Comparison of ENCODE assay signal across 9 mouse cellular contexts in the genomic region with DNA sequence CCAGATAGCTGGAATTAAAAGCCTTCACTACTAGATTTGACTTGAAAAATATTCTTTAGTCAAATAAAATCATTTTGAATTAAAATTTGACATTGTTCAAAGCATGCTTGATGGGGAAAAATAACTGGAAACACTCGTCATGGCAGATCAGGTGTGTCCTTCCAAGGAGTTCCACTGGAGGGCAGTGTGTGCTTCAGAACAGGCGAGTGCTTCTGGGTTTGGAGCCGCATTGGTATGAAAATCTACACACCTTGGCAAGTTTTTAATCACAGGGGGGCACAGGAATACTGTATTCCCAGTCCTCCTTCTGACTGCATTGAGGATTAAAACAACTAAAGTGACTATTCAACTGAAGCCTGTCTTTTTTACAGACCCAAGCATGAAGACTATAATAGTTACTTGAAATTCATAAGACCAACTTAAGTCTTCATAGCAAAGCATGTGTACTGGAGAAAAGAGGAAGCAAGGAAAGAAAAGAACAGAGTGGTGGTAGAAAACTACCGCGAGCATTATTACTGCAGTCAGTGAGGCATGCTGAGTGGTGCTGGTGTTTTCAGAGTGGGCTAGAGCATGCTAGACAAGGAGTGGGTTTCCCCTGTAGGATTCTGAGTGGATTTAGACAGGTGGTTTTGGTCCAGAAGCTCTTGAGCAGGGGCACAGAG.
A peak's percentile ranks its signal among the peaks of the same experiment; 100 is the strongest.
DNase-seq lines count a peak whose midpoint lies in the region; TF ChIP-seq lines count a peak whose summit lies in the region.
"Had no signal": no experiment of that assay in that cellular context is flagged by ENCODE, and none has a peak within 500 bp of the region (broad histone marks: within the 10 kb centered on the region; RNA-seq: fewer than 3 reads in every experiment).

No protein-coding gene starts in this region.

- TF ChIP-seq CTCF in CH12.LX (conservative IDR thresholded peaks at IDR 0.05 in 1 of 2, IDR thresholded peaks at IDR 0.05 in 1 of 2; ENCODE audit: low read depth in 2 of 2, low read length in 2 of 2) = peak; percentile 78 to 89
- peak; percentile 83 for TF ChIP-seq CTCF in lung, adult 2 months (IDR thresholded peaks at IDR 0.05; ENCODE audit: insufficient read depth, low read length)

- no peaks in the 10 kb centered on the region for H3K9me3 ChIP-seq in CH12.LX (replicated peaks; ENCODE audit: low read length)
- H3K9me3 ChIP-seq: heart, embryonic 15.5 days had no signal

- H3K4me3 ChIP-seq in CH12.LX (replicated peaks in 1 of 3; ENCODE audit: low read depth in 2 of 3, low read length in 2 of 3, poor library complexity in 1 of 3) = no peak overlapping the region
- no peak overlapping the region for H3K4me3 ChIP-seq in lung, adult 2 months (replicated peaks; ENCODE audit: extremely low read depth, low read depth, low read length)
- H3K4me3 ChIP-seq: heart, embryonic 15.5 days had no signal

- peak; percentile 60 for TF ChIP-seq EP300 in CH12.LX (IDR thresholded peaks at IDR 0.05; ENCODE audit: low read length)

- TF ChIP-seq POLR2A in CH12.LX (IDR thresholded peaks at IDR 0.05; ENCODE audit: low read depth, low read length) = no peak
- TF ChIP-seq POLR2A in lung, adult 2 months (IDR thresholded peaks at IDR 0.05; ENCODE audit: borderline replicate concordance, extremely low read depth, low read depth, low read length) = no peak

- H3K36me3 ChIP-seq in CH12.LX (replicated peaks in 1 of 2; ENCODE audit: control insufficient read depth in 1 of 2, insufficient read depth in 1 of 2, low read length in 1 of 2) = no peaks in the 10 kb centered on the region
- H3K36me3 ChIP-seq: heart, embryonic 15.5 days had no signal

- DNase-seq in CH12.LX (ENCODE audit: extremely low read depth) = peak; percentile 81
- DNase-seq in adrenal gland, adult 18-20 months (ENCODE audit: low spot score in 2 of 2) = peak; percentile 57 to 61
- peak; percentile 78 for DNase-seq in embryo, embryonic 10 days (ENCODE audit: low spot score)
- DNase-seq in gastrocnemius, postnatal 25 days = peak; percentile 6
- peak; percentile 74 for DNase-seq in kidney, postnatal 4 days
- peak; percentile 55 for DNase-seq in lung, adult 2 months
- peak; percentile 44 for DNase-seq in ovary, postnatal 36 days (ENCODE audit: low spot score)
- peak; percentile 70 for DNase-seq in thymus, postnatal 4 days

- TF ChIP-seq RAD21 in CH12.LX (IDR thresholded peaks at IDR 0.05; ENCODE audit: low read depth, low read length) = peak; percentile 92

- dilution Hi-C loops in CH12.LX (cut with MboI; ENCODE audit: extremely low pct_ligation_motif_present, extremely low pct_unique_long_range_greater_than_20kb, low sequenced_read_pairs) = no loop called here

- peak overlapping the region; percentile 64 for H3K4me2 ChIP-seq in CH12.LX (ENCODE audit: insufficient read depth, low read depth, poor library complexity, severe bottlenecking)
- H3K4me2 ChIP-seq: heart, embryonic 15.5 days had no signal

- no peaks in the 10 kb centered on the region for H3K79me2 ChIP-seq in CH12.LX (replicated peaks; ENCODE audit: control insufficient read depth, extremely low read depth, insufficient read depth, poor library complexity, severe bottlenecking)

- in situ Hi-C loops in CH12.LX (cut with MboI; ENCODE audit: low pct_ligation_motif_present, low pct_unique_long_range_greater_than_20kb, low sequenced_read_pairs) = loop anchor here (5.0 to 25.0 kb wide), 3 partner anchors 485 to 797 kb away; a partner anchor contains a TSS

- no peak overlapping the region for H3K27ac ChIP-seq in CH12.LX (ENCODE audit: insufficient read depth, low read depth)
- H3K27ac ChIP-seq: heart, embryonic 15.5 days had no signal

- peaks cover 3 to 12% of the 10 kb centered on the region in 2 experiments; a peak in 2 of 4 replicates for H3K4me1 ChIP-seq in CH12.LX (ENCODE audit: control insufficient read depth in 1 of 2, insufficient read depth in 2 of 2)
- H3K4me1 ChIP-seq in lung, adult 2 months (ENCODE audit: control insufficient read depth, insufficient read depth, low read length) = no peaks in the 10 kb centered on the region
- H3K4me1 ChIP-seq: heart, embryonic 15.5 days had no signal

- WGBS in lung, adult 2 months = 13% methylated on average over 5 of the region's 5 CpGs

- H3K9ac ChIP-seq in CH12.LX (ENCODE audit: insufficient read depth, low read depth) = no peak overlapping the region
- H3K9ac ChIP-seq: heart, embryonic 15.5 days had no signal

- H3K27me3 ChIP-seq in CH12.LX (replicated peaks) = no peaks in the 10 kb centered on the region
- H3K27me3 ChIP-seq: heart, embryonic 15.5 days had no signal

TF ChIP-seq in CH12.LX, 34 proteins besides CTCF, POLR2A, EP300 and RAD21:
- TF ChIP-seq USF1 (IDR thresholded peaks at IDR 0.05; ENCODE audit: low read depth, low read length) (no peak), POLR2AphosphoS2 (IDR thresholded peaks at IDR 0.05; ENCODE audit: low read depth, low read length) (no peak), MAX (IDR thresholded peaks at IDR 0.05; ENCODE audit: low read length) (no peak; the same call in 1 of the 2 replicates), TBP (conservative IDR thresholded peaks at IDR 0.05; ENCODE audit: low read depth, low read length) (no peak), ETS1 (conservative IDR thresholded peaks at IDR 0.05; ENCODE audit: low read depth, low read length) (no peak), E2F4 (IDR thresholded peaks at IDR 0.05; ENCODE audit: insufficient replicate concordance, low read depth, low read length) (no peak), JUN (IDR thresholded peaks at IDR 0.05; ENCODE audit: insufficient read depth, low read depth, low read length) (no peak), NRF1 (IDR thresholded peaks at IDR 0.05; ENCODE audit: low read depth, low read length) (no peak), ELF1 (IDR thresholded peaks at IDR 0.05; ENCODE audit: low read depth, low read length) (no peak), GABPA (IDR thresholded peaks at IDR 0.05; ENCODE audit: insufficient replicate concordance, low read depth, low read length) (no peak), CHD1 (IDR thresholded peaks at IDR 0.05; ENCODE audit: low read depth, low read length) (no peak), ZC3H11A (IDR thresholded peaks at IDR 0.05; ENCODE audit: low read depth, low read length) (peak; percentile 70), MYC (IDR thresholded peaks at IDR 0.05; ENCODE audit: low read depth, low read length) (no peak; the same call in 1 of the 2 replicates), IRF4 (IDR thresholded peaks at IDR 0.05; ENCODE audit: low read depth, low read length) (0 out of 2 replicates have a peak, but pooled peaks have one; percentile 18), NELFE (IDR thresholded peaks at IDR 0.05; ENCODE audit: low read depth, low read length) (no peak), MEF2A (IDR thresholded peaks at IDR 0.05; ENCODE audit: borderline replicate concordance, low read depth, low read length) (no peak), HCFC1 (IDR thresholded peaks at IDR 0.05; ENCODE audit: low read depth, low read length) (no peak), TCF12 (IDR thresholded peaks at IDR 0.05; ENCODE audit: low read depth, low read length) (no peak), SMC3 (IDR thresholded peaks at IDR 0.05; ENCODE audit: low read depth, low read length) (peak; percentile 88), RCOR1 (conservative IDR thresholded peaks at IDR 0.05; ENCODE audit: low read depth, low read length) (no peak), USF2 (conservative IDR thresholded peaks at IDR 0.05; ENCODE audit: low read depth, low read length) (no peak), MXI1 (IDR thresholded peaks at IDR 0.05; ENCODE audit: low read depth, low read length) (no peak), ZNF384 (IDR thresholded peaks at IDR 0.05; ENCODE audit: low read depth, low read length) (no peak), SIN3A (IDR thresholded peaks at IDR 0.05; ENCODE audit: low read length) (no peak), ZKSCAN1 (IDR thresholded peaks at IDR 0.05; ENCODE audit: borderline replicate concordance, low read depth, low read length) (no peak), PAX5 (IDR thresholded peaks at IDR 0.05; ENCODE audit: low read length) (no peak)

Comparison
In these comparisons a context has a peak if more than half of its experiments do, and no peak if none do; other contexts are left out.
1. DNase-seq: peak in every context shown above with its lines; median percentile 81 in CH12.LX; 78 in embryo, embryonic 10 days; 74 in kidney, postnatal 4 days; 70 in thymus, postnatal 4 days; 59 in adrenal gland, adult 18-20 months; 55 in lung, adult 2 months; 44 in ovary, postnatal 36 days; 6 in gastrocnemius, postnatal 25 days.